Mouse (Mus musculus): ENCODE data around the gene Kbtbd13. TPM values are rescaled to one million over a fixed set of nuclear protein-coding genes. Genes with fewer than 3 reads are reported as not detected.

Kbtbd13 gene
- polyA plus RNA-seq, 1 experiment from 2014 or later = 0.73 TPM

GRCm38 (mm10) chr9:65427511-65427910 lies 36.1 kb upstream of the Kbtbd13 start:
- Histone ChIP-seq H3K27ac (replicated peaks in 1 of 2; ENCODE audit: control insufficient read depth in 1 of 2, insufficient read depth in 1 of 2, low read depth in 2 of 2, low read length in 2 of 2) (no peak overlapping the region), H3K4me2 (ENCODE audit: low read length) (no peak overlapping the region), H3K4me1 (ENCODE audit: control insufficient read depth in 2 of 2, insufficient read depth in 2 of 2, low read length in 2 of 2) (no peaks in the 10 kb centered on the region), H3K36me3 (ENCODE audit: control insufficient read depth, insufficient read depth, low read length) (no peaks in the 10 kb centered on the region), H3K27me3 (ENCODE audit: control insufficient read depth, insufficient read depth, low read length) (no peaks in the 10 kb centered on the region), H3K9ac (ENCODE audit: low read length) (no peak overlapping the region), H3K4me3 (ENCODE audit: control insufficient read depth in 1 of 2, insufficient read depth in 1 of 2, low read depth in 1 of 2, low read length in 2 of 2) (no peak overlapping the region), H3K9me3 (ENCODE audit: control insufficient read depth, low read length) (no peaks in the 10 kb centered on the region)
- ATAC-seq (ENCODE audit: insufficient number of reproducible peaks, insufficient read depth, low FRiP score, low read depth) = no peak
- 64% methylated on average over 2 of the region's 2 CpGs for WGBS

- H3K9me3 ChIP-seq (ENCODE audit: control insufficient read depth, low read length) = no peaks in the 10 kb centered on the region
- WGBS = 28% methylated on average over 3 of the region's 3 CpGs
- no peak overlapping the region for H3K9ac ChIP-seq (ENCODE audit: low read length)
- no peaks in the 10 kb centered on the region for H3K27me3 ChIP-seq (ENCODE audit: control insufficient read depth, insufficient read depth, low read length)
- no peak overlapping the region for H3K4me3 ChIP-seq (ENCODE audit: control insufficient read depth in 1 of 2, insufficient read depth in 1 of 2, low read depth in 1 of 2, low read length in 2 of 2)
- no peak for ATAC-seq (ENCODE audit: insufficient number of reproducible peaks, insufficient read depth, low FRiP score, low read depth)
- H3K27ac ChIP-seq (replicated peaks in 1 of 2; ENCODE audit: control insufficient read depth in 1 of 2, insufficient read depth in 1 of 2, low read depth in 2 of 2, low read length in 2 of 2) = no peak overlapping the region
- no peaks in the 10 kb centered on the region for H3K4me1 ChIP-seq (ENCODE audit: control insufficient read depth in 2 of 2, insufficient read depth in 2 of 2, low read length in 2 of 2)
- H3K36me3 ChIP-seq (ENCODE audit: control insufficient read depth, insufficient read depth, low read length) = no peaks in the 10 kb centered on the region
- no peak overlapping the region for H3K4me2 ChIP-seq (ENCODE audit: low read length)
Observed at GRCm38 (mm10) chr9:65424393-65424792, 32.9 kb upstream of the Kbtbd13 start.

GRCm38 (mm10) chr9:65422760-65423501 lies 31.5 kb upstream of the Kbtbd13 start, which contains the start of gene Slc51b:
TSS of gene Slc51b (minus strand) at chr9:65422955.
- Histone ChIP-seq H3K4me3 (ENCODE audit: control insufficient read depth in 1 of 2, insufficient read depth in 1 of 2, low read depth in 1 of 2, low read length in 2 of 2) (no peak within 1 kb of the TSS), H3K9ac (ENCODE audit: low read length) (no peak within 1 kb of the TSS), H3K27ac (replicated peaks in 1 of 2; ENCODE audit: control insufficient read depth in 1 of 2, insufficient read depth in 1 of 2, low read depth in 2 of 2, low read length in 2 of 2) (no peak within 1 kb of the TSS), H3K27me3 (ENCODE audit: control insufficient read depth, insufficient read depth, low read length) (no peaks in the 10 kb centered on the region), H3K36me3 (ENCODE audit: control insufficient read depth, insufficient read depth, low read length) (no peaks in the 10 kb centered on the region), H3K4me2 (ENCODE audit: low read length) (no peak within 1 kb of the TSS), H3K4me1 (ENCODE audit: control insufficient read depth in 2 of 2, insufficient read depth in 2 of 2, low read length in 2 of 2) (no peaks in the 10 kb centered on the region), H3K9me3 (ENCODE audit: control insufficient read depth, low read length) (no peaks in the 10 kb centered on the region)
- no peak for ATAC-seq (ENCODE audit: insufficient number of reproducible peaks, insufficient read depth, low FRiP score, low read depth)
- WGBS = 73% methylated on average over 11 of the region's 11 CpGs

- Histone ChIP-seq H3K4me3 (ENCODE audit: control insufficient read depth in 1 of 2, insufficient read depth in 1 of 2, low read depth in 1 of 2, low read length in 2 of 2) (no peak overlapping the region), H3K27me3 (ENCODE audit: control insufficient read depth, insufficient read depth, low read length) (no peaks in the 10 kb centered on the region), H3K9me3 (ENCODE audit: control insufficient read depth, low read length) (no peaks in the 10 kb centered on the region), H3K4me1 (ENCODE audit: control insufficient read depth in 2 of 2, insufficient read depth in 2 of 2, low read length in 2 of 2) (no peaks in the 10 kb centered on the region), H3K4me2 (ENCODE audit: low read length) (no peak overlapping the region), H3K36me3 (ENCODE audit: control insufficient read depth, insufficient read depth, low read length) (no peaks in the 10 kb centered on the region), H3K27ac (replicated peaks in 1 of 2; ENCODE audit: control insufficient read depth in 1 of 2, insufficient read depth in 1 of 2, low read depth in 2 of 2, low read length in 2 of 2) (no peak overlapping the region), H3K9ac (ENCODE audit: low read length) (no peak overlapping the region)
- 62% methylated on average over 3 of the region's 3 CpGs for WGBS
- ATAC-seq (ENCODE audit: insufficient number of reproducible peaks, insufficient read depth, low FRiP score, low read depth) = no peak
Observed at GRCm38 (mm10) chr9:65419633-65420032, 28.2 kb upstream of the Kbtbd13 start.

GRCm38 (mm10) chr9:65417738-65418137 lies 26.3 kb upstream of the Kbtbd13 start:
- Histone ChIP-seq H3K4me1 (ENCODE audit: control insufficient read depth in 2 of 2, insufficient read depth in 2 of 2, low read length in 2 of 2) (no peaks in the 10 kb centered on the region), H3K9me3 (ENCODE audit: control insufficient read depth, low read length) (no peaks in the 10 kb centered on the region), H3K36me3 (ENCODE audit: control insufficient read depth, insufficient read depth, low read length) (no peaks in the 10 kb centered on the region), H3K4me3 (ENCODE audit: control insufficient read depth in 1 of 2, insufficient read depth in 1 of 2, low read depth in 1 of 2, low read length in 2 of 2) (no peak overlapping the region), H3K4me2 (ENCODE audit: low read length) (no peak overlapping the region), H3K27me3 (ENCODE audit: control insufficient read depth, insufficient read depth, low read length) (no peaks in the 10 kb centered on the region), H3K27ac (replicated peaks in 1 of 2; ENCODE audit: control insufficient read depth in 1 of 2, insufficient read depth in 1 of 2, low read depth in 2 of 2, low read length in 2 of 2) (no peak overlapping the region), H3K9ac (ENCODE audit: low read length) (no peak overlapping the region)
- 28% methylated on average over 3 of the region's 3 CpGs for WGBS
- no peak; the same call in 1 of the 2 replicates for ATAC-seq (ENCODE audit: insufficient number of reproducible peaks, insufficient read depth, low FRiP score, low read depth)

GRCm38 (mm10) chr9:65411326-65411725 lies 19.9 kb upstream of the Kbtbd13 start:
- WGBS = 66% methylated on average over 3 of the region's 3 CpGs
- Histone ChIP-seq H3K4me3 (ENCODE audit: control insufficient read depth in 1 of 2, insufficient read depth in 1 of 2, low read depth in 1 of 2, low read length in 2 of 2) (no peak overlapping the region), H3K27ac (replicated peaks in 1 of 2; ENCODE audit: control insufficient read depth in 1 of 2, insufficient read depth in 1 of 2, low read depth in 2 of 2, low read length in 2 of 2) (no peak overlapping the region), H3K9me3 (ENCODE audit: control insufficient read depth, low read length) (no peaks in the 10 kb centered on the region), H3K4me1 (ENCODE audit: control insufficient read depth in 2 of 2, insufficient read depth in 2 of 2, low read length in 2 of 2) (no peaks in the 10 kb centered on the region), H3K4me2 (ENCODE audit: low read length) (no peak overlapping the region), H3K36me3 (ENCODE audit: control insufficient read depth, insufficient read depth, low read length) (no peaks in the 10 kb centered on the region), H3K27me3 (ENCODE audit: control insufficient read depth, insufficient read depth, low read length) (no peaks in the 10 kb centered on the region), H3K9ac (ENCODE audit: low read length) (no peak overlapping the region)
- ATAC-seq (ENCODE audit: insufficient number of reproducible peaks, insufficient read depth, low FRiP score, low read depth) = no peak

- Histone ChIP-seq H3K27me3 (ENCODE audit: control insufficient read depth, insufficient read depth, low read length) (no peaks in the 10 kb centered on the region), H3K27ac (replicated peaks in 1 of 2; ENCODE audit: control insufficient read depth in 1 of 2, insufficient read depth in 1 of 2, low read depth in 2 of 2, low read length in 2 of 2) (no peak overlapping the region), H3K9ac (ENCODE audit: low read length) (no peak overlapping the region), H3K4me2 (ENCODE audit: low read length) (no peak overlapping the region), H3K4me1 (ENCODE audit: control insufficient read depth in 2 of 2, insufficient read depth in 2 of 2, low read length in 2 of 2) (no peaks in the 10 kb centered on the region), H3K9me3 (ENCODE audit: control insufficient read depth, low read length) (no peaks in the 10 kb centered on the region), H3K4me3 (ENCODE audit: control insufficient read depth in 1 of 2, insufficient read depth in 1 of 2, low read depth in 1 of 2, low read length in 2 of 2) (no peak overlapping the region), H3K36me3 (ENCODE audit: control insufficient read depth, insufficient read depth, low read length) (no peaks in the 10 kb centered on the region)
- 87% methylated on average over 8 of the region's 8 CpGs for WGBS
- no peak for ATAC-seq (ENCODE audit: insufficient number of reproducible peaks, insufficient read depth, low FRiP score, low read depth)
Observed at GRCm38 (mm10) chr9:65410378-65410777, 18.9 kb upstream of the Kbtbd13 start.

GRCm38 (mm10) chr9:65408871-65409295 lies 17.4 kb upstream of the Kbtbd13 start:
- no peaks in the 10 kb centered on the region for H3K36me3 ChIP-seq (ENCODE audit: control insufficient read depth, insufficient read depth, low read length)
- 61% methylated on average over 5 of the region's 5 CpGs for WGBS
- ATAC-seq (ENCODE audit: insufficient number of reproducible peaks, insufficient read depth, low FRiP score, low read depth) = no peak
- no peaks in the 10 kb centered on the region for H3K9me3 ChIP-seq (ENCODE audit: control insufficient read depth, low read length)
- no peak overlapping the region for H3K27ac ChIP-seq (replicated peaks in 1 of 2; ENCODE audit: control insufficient read depth in 1 of 2, insufficient read depth in 1 of 2, low read depth in 2 of 2, low read length in 2 of 2)
- H3K4me2 ChIP-seq (ENCODE audit: low read length) = no peak overlapping the region
- H3K4me3 ChIP-seq (ENCODE audit: control insufficient read depth in 1 of 2, insufficient read depth in 1 of 2, low read depth in 1 of 2, low read length in 2 of 2) = no peak overlapping the region
- H3K9ac ChIP-seq (ENCODE audit: low read length) = no peak overlapping the region
- H3K27me3 ChIP-seq (ENCODE audit: control insufficient read depth, insufficient read depth, low read length) = no peaks in the 10 kb centered on the region
- H3K4me1 ChIP-seq (ENCODE audit: control insufficient read depth in 2 of 2, insufficient read depth in 2 of 2, low read length in 2 of 2) = peaks cover 2 to 6% of the 10 kb centered on the region in 2 experiments
